8 mouse cellular contexts compared by ENCODE assay signal in genomic region chr5:74704460-74704790, GRCm38 (mm10). TPM values are rescaled to one million over a fixed set of nuclear protein-coding genes. Genes with fewer than 3 reads are reported as not detected.
A peak's percentile ranks its signal among the peaks of the same experiment; 100 is the strongest.
DNase-seq lines count a peak whose midpoint lies in the region; ATAC-seq and TF ChIP-seq lines count a peak whose summit lies in the region.

No protein-coding gene starts in this region.

- 5% methylated on average over 8 of the region's 8 CpGs for WGBS in intestine, embryonic 15.5 days
- WGBS in midbrain, postnatal 0 days = 2% methylated on average over 8 of the region's 8 CpGs

- H3K4me1 ChIP-seq in intestine, embryonic 15.5 days (replicated peaks) = no peaks in the 10 kb centered on the region
- no peaks in the 10 kb centered on the region for H3K4me1 ChIP-seq in midbrain, postnatal 0 days (ENCODE audit: insufficient read depth, low read length)

- ATAC-seq in intestine, embryonic 15.5 days = peak; percentile 93
- ATAC-seq in midbrain, postnatal 0 days (ENCODE audit: low FRiP score) = peak; percentile 87

- H3K27me3 ChIP-seq in intestine, embryonic 15.5 days (replicated peaks) = no peaks in the 10 kb centered on the region
- H3K27me3 ChIP-seq in midbrain, postnatal 0 days (ENCODE audit: insufficient read depth, low read length) = no peaks in the 10 kb centered on the region

- peak overlapping the region; percentile 38 for H3K4me3 ChIP-seq in intestine, embryonic 15.5 days (replicated peaks)
- H3K4me3 ChIP-seq in midbrain, postnatal 0 days (ENCODE audit: low read depth, low read length) = peak overlapping the region; percentile 32

- no peaks in the 10 kb centered on the region for H3K9me3 ChIP-seq in intestine, embryonic 15.5 days
- no peaks in the 10 kb centered on the region for H3K9me3 ChIP-seq in midbrain, postnatal 0 days (ENCODE audit: low read length)

- TF ChIP-seq CTCF in midbrain, postnatal 0 days (IDR thresholded peaks at IDR 0.05) = no peak

- H3K4me2 ChIP-seq in intestine, embryonic 15.5 days (replicated peaks) = peak overlapping the region; percentile 57
- H3K4me2 ChIP-seq in midbrain, postnatal 0 days (ENCODE audit: low read depth, low read length, poor library complexity, severe bottlenecking) = peak overlapping the region; percentile 59

- peak overlapping the region; percentile 33 for H3K27ac ChIP-seq in intestine, embryonic 15.5 days
- H3K27ac ChIP-seq in midbrain, postnatal 0 days (ENCODE audit: low read depth, low read length) = no peak overlapping the region

- H3K36me3 ChIP-seq in intestine, embryonic 15.5 days = no peaks in the 10 kb centered on the region
- H3K36me3 ChIP-seq in midbrain, postnatal 0 days (ENCODE audit: insufficient read depth, low read length) = no peaks in the 10 kb centered on the region

- peak; percentile 10 to 35 for DNase-seq in left cerebral cortex, adult 18-20 months (ENCODE audit: low spot score in 2 of 2)
- DNase-seq in left cerebral cortex, adult 8-10 months (ENCODE audit: low spot score in 2 of 2) = no peak
- DNase-seq in cerebellum, postnatal 36 days = peak; percentile 21 to 40
- peak; percentile 83 for DNase-seq in gonadal fat pad, adult 2 months (ENCODE audit: low read depth)
- peak; percentile 82 for DNase-seq in liver
- peak; percentile 84 for DNase-seq in midbrain, postnatal 0 days (ENCODE audit: low spot score)
- peak; percentile 63 to 74 for DNase-seq in spleen, postnatal 4 days (ENCODE audit: low spot score in 2 of 2)

- H3K9ac ChIP-seq in intestine, embryonic 15.5 days = no peak overlapping the region
- H3K9ac ChIP-seq in midbrain, postnatal 0 days (replicated peaks; ENCODE audit: low read length, poor library complexity, severe bottlenecking) = 0 out of 2 replicates have a peak overlapping the region, but pooled peaks have one; percentile 13

RNA-seq across cellular contexts. Expression of gene Lnx1, which starts 1.7 kb away (rescaled TPM):
- total RNA-seq in left cerebral cortex, adult 18-20 months (2021) = 10 to 100 TPM; 22.0 to 24.1 TPM
- 10 to 100 TPM; 20.0 to 21.9 (median 21.1) TPM for total RNA-seq in left cerebral cortex, adult 8-10 months (2022)
- polyA plus RNA-seq in gonadal fat pad, adult 2 months (2012; rRNA removed) = 16.2 and 21.5 TPM in 2 replicates
- 5.9 and 6.0 TPM in 2 replicates for polyA plus RNA-seq in intestine, embryonic 15.5 days (2015; fragmentation: Nextera tagmentation; extraction: Ambion mirVana)
- 33.6 and 36.9 TPM in 2 replicates for total RNA-seq in midbrain, postnatal 0 days (2014; rRNA removed)
- polyA plus RNA-seq in midbrain, postnatal 0 days (2015; fragmentation: Nextera tagmentation; extraction: Ambion mirVana) = 18.7 and 23.4 TPM in 2 replicates

Comparison
In these comparisons a context has a peak if more than half of its experiments do, and no peak if none do; other contexts are left out.
1. DNase-seq: peak in left cerebral cortex, adult 18-20 months (2 of 2), cerebellum, postnatal 36 days (2 of 2), gonadal fat pad, adult 2 months (single experiment), liver (single experiment), midbrain, postnatal 0 days (single experiment) and spleen, postnatal 4 days (2 of 2); none in left cerebral cortex, adult 8-10 months (0 of 2).